Mouse (Mus musculus) cerebellum, adult 2 months (tissue): Measurements from ENCODE around the gene Hmgcl. TPM values are rescaled to one million over a fixed set of nuclear protein-coding genes. Genes with fewer than 3 reads are reported as not detected.
"Not testable (repeated sequence)": the region's sequence is repeated elsewhere in the genome, so short reads cannot be mapped to it uniquely, and the experiment has no call there.

Experiments used
- DNase-seq, 2 experiments: peaks; one replicate each; pipeline ENCODE4 v3.0.0; 2021
- H3K27ac ChIP-seq: fragments of 200-500 bp; 2 replicates; pipeline ENCODE4 v1.5.1; 2012; ENCODE audit warnings: low read length, control low read depth, inconsistent platforms; ENCODE audit not compliant: insufficient read depth
- H3K27me3 ChIP-seq: fragments of 200-500 bp; 2 replicates; pipeline ENCODE4 v1.6.1; 2012; ENCODE audit warnings: inconsistent platforms, mild to moderate bottlenecking, low read length, moderate library complexity; ENCODE audit not compliant: control insufficient read depth, insufficient read depth
- H3K4me1 ChIP-seq: fragments of 200-500 bp; 2 replicates; pipeline ENCODE4 v1.6.1; 2011; ENCODE audit warnings: low read length; ENCODE audit not compliant: control insufficient read depth, insufficient read depth
- H3K4me3 ChIP-seq: fragments of 200-500 bp; replicated peaks from 2 replicates; pipeline ENCODE3; 2011; ENCODE audit warnings: mild to moderate bottlenecking, low read depth, low read length, control low read depth; ENCODE audit not compliant: insufficient read depth
- CTCF ChIP-seq: fragments of 200-500 bp; IDR thresholded peaks from 2 replicates; pipeline ENCODE4 v1.5.1; 2011; ENCODE audit warnings: low read depth, mild to moderate bottlenecking, control low read depth, low read length, moderate library complexity, borderline replicate concordance; ENCODE audit not compliant: insufficient read depth
- POLR2A ChIP-seq: fragments of 200-500 bp; IDR thresholded peaks from 2 replicates; pipeline ENCODE4 v1.6.1; 2011; ENCODE audit warnings: low read length, control low read depth, borderline replicate concordance; ENCODE audit not compliant: insufficient read depth
- WGBS: fragments of 180-500 bp; shearing (Covaris S2); methylation state at CpG from one replicate; pipeline ENCODE4 v1.1.7; 2018; 5-methylcytosine and 5-hydroxymethylcytosine counted together
- polyA plus RNA-seq: library from polyadenylated mRNA; depleted of rRNA; stranded (reverse); fragments of >200 nt; gene quantifications from 2 replicates; pipeline ENCODE4 v1.2.3, GENCODE M21; 2012

Gene Hmgcl
- polyA plus RNA-seq, 1 experiment = 86.9 TPM

GRCm38 (mm10) chr4:135941026-135941425 is 5.2 kb upstream of the Hmgcl start:
- H3K4me1 ChIP-seq, DNase-seq, H3K27ac ChIP-seq, H3K4me3 ChIP-seq, H3K27me3 ChIP-seq: not testable (repeated sequence)
- 83% methylated on average over 8 of the region's 8 CpGs for WGBS
- peak; percentile 55 for TF ChIP-seq CTCF

GRCm38 (mm10) chr4:135942193-135942592 is 4.1 kb upstream of the Hmgcl start:
- Histone ChIP-seq H3K4me3 (no peak overlapping the region), H3K4me1 (peaks cover 8% of the 10 kb centered on the region), H3K27ac (no peak overlapping the region), H3K27me3 (no peaks in the 10 kb centered on the region)
- no peak for DNase-seq
- TF ChIP-seq CTCF = no peak
- 91% methylated on average over 6 of the region's 6 CpGs for WGBS

GRCm38 (mm10) chr4:135943389-135943788 is 2.9 kb upstream of the Hmgcl start:
- peak; percentile 25 to 50 for DNase-seq
- under 1% methylated on average over 4 of the region's 4 CpGs for WGBS
- H3K27me3 ChIP-seq = no peaks in the 10 kb centered on the region
- no peak overlapping the region for H3K4me3 ChIP-seq
- TF ChIP-seq CTCF (no peak), POLR2A (no peak)
- H3K4me1 ChIP-seq = peaks cover 10% of the 10 kb centered on the region
- peak overlapping the region; percentile 77 for H3K27ac ChIP-seq

- TF ChIP-seq CTCF (no peak), POLR2A (no peak)
Measured at GRCm38 (mm10) chr4:135945706-135946105, 542 bp upstream of the Hmgcl start.

GRCm38 (mm10) chr4:135946659-135947301 is 532 bp downstream of the Hmgcl start:
- Histone ChIP-seq H3K4me3 (peak overlapping the region; percentile 89), H3K4me1 (peaks cover 17% of the 10 kb centered on the region), H3K27ac (peak overlapping the region; percentile 86), H3K27me3 (no peaks in the 10 kb centered on the region)
- TF ChIP-seq POLR2A (peak; percentile 25; the same call in 1 of the 2 replicates), CTCF (no peak)
- DNase-seq = peak; percentile 57 to 62
- WGBS = 0% methylated on average over 28 of the region's 28 CpGs

More at GRCm38 (mm10) chr4:135945706-135946105, 542 bp upstream of the Hmgcl start:
- WGBS = 76% methylated on average over 10 of the region's 10 CpGs
- H3K27ac ChIP-seq = no peak overlapping the region
- H3K4me3 ChIP-seq = peak overlapping the region; percentile 89
- DNase-seq = peak in 1 of 2 experiments; percentile 23
- no peaks in the 10 kb centered on the region for H3K27me3 ChIP-seq
- H3K4me1 ChIP-seq = peaks cover 17% of the 10 kb centered on the region

- Histone ChIP-seq H3K4me3 (peak overlapping the region; percentile 55), H3K27me3 (no peaks in the 10 kb centered on the region), H3K27ac (peak overlapping the region; percentile 61), H3K4me1 (peaks cover 22% of the 10 kb centered on the region)
- DNase-seq = no peak
- TF ChIP-seq POLR2A = no peak
- no peak for TF ChIP-seq CTCF
- 80% methylated on average over 8 of the region's 8 CpGs for WGBS
Measured at GRCm38 (mm10) chr4:135948142-135948541, 1.9 kb downstream of the Hmgcl start.

- H3K27me3 ChIP-seq = no peaks in the 10 kb centered on the region
- no peak for DNase-seq
- peaks cover 15% of the 10 kb centered on the region; the same call in 1 of the 2 replicates for H3K4me1 ChIP-seq
- 38% methylated on average over 10 of the region's 10 CpGs for WGBS
- peak overlapping the region; percentile 89 for H3K27ac ChIP-seq
- no peak for TF ChIP-seq CTCF
- TF ChIP-seq POLR2A = no peak
- peak overlapping the region; percentile 35 for H3K4me3 ChIP-seq
Measured at GRCm38 (mm10) chr4:135949475-135949874, 3.2 kb downstream of the Hmgcl start.

GRCm38 (mm10) chr4:135949911-135950310 is 3.7 kb downstream of the Hmgcl start:
- DNase-seq = peak; percentile 76 to 89
- Histone ChIP-seq H3K27me3 (no peaks in the 10 kb centered on the region), H3K4me1 (peaks cover 15% of the 10 kb centered on the region; the same call in 1 of the 2 replicates), H3K4me3 (peak overlapping the region; percentile 62), H3K27ac (peak overlapping the region; percentile 89; the same call in 1 of the 2 replicates)
- WGBS = 5% methylated on average over 6 of the region's 6 CpGs
- TF ChIP-seq CTCF = no peak
- peak; percentile 39; the same call in 1 of the 2 replicates for TF ChIP-seq POLR2A
